Mouse (Mus musculus): ENCODE results near the gene Defa2.
"Not testable (repeated sequence)": the region's sequence is repeated elsewhere in the genome, so short reads cannot be mapped to it uniquely, and the experiment has no call there.

Gene Defa2

DNA sequence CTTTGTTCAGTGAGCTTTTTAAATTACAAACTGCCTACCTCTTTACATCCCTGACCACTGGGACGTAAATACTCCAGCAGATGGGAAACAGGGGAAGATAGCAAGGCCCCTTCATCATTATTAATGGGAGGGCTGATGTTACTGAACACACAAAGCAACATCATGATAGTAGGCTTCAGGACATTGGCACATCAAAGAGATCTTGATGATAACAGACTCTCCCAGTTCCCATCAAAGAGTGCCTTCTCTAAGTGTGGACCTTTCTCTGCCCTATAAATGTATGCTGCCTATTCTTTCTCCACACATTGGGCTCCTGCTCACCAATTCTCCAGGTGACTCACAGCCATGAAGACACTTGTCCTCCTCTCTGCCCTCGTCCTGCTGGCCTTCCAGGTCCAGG is at the start of gene Defa2:
Defa2 (plus strand) TSS at position 301 of the 400 bp plus-strand sequence.
- DNase-seq, result not testable (repeated sequence)

DNA sequence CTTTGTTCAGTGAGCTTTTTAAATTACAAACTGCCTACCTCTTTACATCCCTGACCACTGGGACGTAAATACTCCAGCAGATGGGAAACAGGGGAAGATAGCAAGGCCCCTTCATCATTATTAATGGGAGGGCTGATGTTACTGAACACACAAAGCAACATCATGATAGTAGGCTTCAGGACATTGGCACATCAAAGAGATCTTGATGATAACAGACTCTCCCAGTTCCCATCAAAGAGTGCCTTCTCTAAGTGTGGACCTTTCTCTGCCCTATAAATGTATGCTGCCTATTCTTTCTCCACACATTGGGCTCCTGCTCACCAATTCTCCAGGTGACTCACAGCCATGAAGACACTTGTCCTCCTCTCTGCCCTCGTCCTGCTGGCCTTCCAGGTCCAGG is 13.2 kb downstream of the Defa2 start, which contains the start of gene Defa33:
Defa33 (plus strand) TSS at position 301 of the 400 bp plus-strand sequence.
- DNase-seq, result not testable (repeated sequence)

DNA sequence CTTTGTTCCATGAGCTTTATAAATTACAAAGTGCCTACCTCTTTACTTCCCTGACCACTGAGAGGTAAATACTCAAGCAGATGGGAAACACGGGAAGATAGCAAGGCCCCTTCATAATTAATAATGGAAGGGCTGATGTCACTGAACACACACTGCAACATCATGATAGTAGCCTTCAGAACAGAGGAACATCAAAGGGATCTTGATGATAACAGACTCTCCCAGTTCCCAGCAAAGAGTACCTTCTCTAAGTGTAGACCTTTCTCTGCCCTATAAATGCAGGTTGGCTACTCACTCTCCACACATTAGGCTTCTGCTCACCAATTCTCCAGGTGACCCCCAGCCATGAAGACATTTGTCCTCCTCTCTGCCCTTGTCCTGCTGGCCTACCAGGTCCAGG is 48.8 kb downstream of the Defa2 start, which contains the start of gene Defa36:
Defa36 (plus strand) TSS at position 301 of the 400 bp plus-strand sequence.
- not testable (repeated sequence) for DNase-seq
